Mouse (Mus musculus): ENCODE results near the gene Bri3bp.

- no peak for TF ChIP-seq POLR2A (IDR thresholded peaks at IDR 0.05; ENCODE audit: low read depth, low read length)
- TF ChIP-seq CTCF (IDR thresholded peaks at IDR 0.05; ENCODE audit: borderline replicate concordance, insufficient read depth, low read length): no peak
Measured at GRCm38 (mm10) chr5:125416183-125416582, 25.2 kb upstream of the Bri3bp start.
